Mouse (Mus musculus) spleen, adult 2 months (tissue): Measurements from ENCODE around the gene Olfr270. TPM values are rescaled to one million over a fixed set of nuclear protein-coding genes. Genes with fewer than 3 reads are reported as not detected.

Source experiments
- DNase-seq, 2 experiments: peaks; one replicate each; pipeline versions ENCODE4 v3.0.0 to v3.0.0-alpha.2; 2012 to 2021; ENCODE audit warnings: low spot score in 2 of 2, low read depth in 1 of 2
- H3K27ac ChIP-seq: fragments of 200-500 bp; 2 replicates; pipeline ENCODE4 v1.5.1; 2012; ENCODE audit warnings: low read length, inconsistent platforms; ENCODE audit not compliant: insufficient read depth
- H3K27me3 ChIP-seq: fragments of 200-500 bp; 2 replicates; pipeline ENCODE4 v1.6.1; 2012; ENCODE audit warnings: mild to moderate bottlenecking, moderate library complexity, low read length, inconsistent platforms; ENCODE audit not compliant: control insufficient read depth, insufficient read depth
- H3K36me3 ChIP-seq: fragments of 200-500 bp; 2 replicates; pipeline ENCODE4 v1.6.1; 2012; ENCODE audit warnings: mild to moderate bottlenecking, low read length, inconsistent platforms; ENCODE audit not compliant: control insufficient read depth, insufficient read depth
- H3K4me1 ChIP-seq: fragments of 200-500 bp; 2 replicates; pipeline ENCODE4 v1.6.1; 2011; ENCODE audit warnings: inconsistent platforms; ENCODE audit not compliant: control insufficient read depth, insufficient read depth, insufficient read length
- H3K4me3 ChIP-seq: fragments of 200-500 bp; 2 replicates; pipeline ENCODE4 v1.5.1; 2011; ENCODE audit warnings: mild to moderate bottlenecking, inconsistent platforms; ENCODE audit not compliant: insufficient read depth, insufficient read length; ENCODE audit errors: extremely low read depth
- CTCF ChIP-seq: fragments of 200-500 bp; IDR thresholded peaks from 2 replicates; pipeline ENCODE4 v1.5.1; 2011; ENCODE audit warnings: mild to moderate bottlenecking, inconsistent platforms; ENCODE audit not compliant: insufficient read depth, insufficient read length, insufficient replicate concordance; ENCODE audit errors: extremely low read depth
- POLR2A ChIP-seq: fragments of 200-500 bp; IDR thresholded peaks from 2 replicates; pipeline ENCODE4 v1.6.1; 2011; ENCODE audit warnings: low read depth, low read length, inconsistent platforms
- WGBS: fragments of 180-500 bp; shearing (Covaris S2); methylation state at CpG from one replicate; pipeline ENCODE4 v1.1.7; 2018; 5-methylcytosine and 5-hydroxymethylcytosine counted together
- polyA plus RNA-seq: library from polyadenylated mRNA; depleted of rRNA; stranded (reverse); fragments of >200 nt; gene quantifications from 2 replicates; pipeline ENCODE4 v1.2.3, GENCODE M21; 2012; rRNA removed

Gene Olfr270
- polyA plus RNA-seq, 1 experiment = not detected

DNA sequence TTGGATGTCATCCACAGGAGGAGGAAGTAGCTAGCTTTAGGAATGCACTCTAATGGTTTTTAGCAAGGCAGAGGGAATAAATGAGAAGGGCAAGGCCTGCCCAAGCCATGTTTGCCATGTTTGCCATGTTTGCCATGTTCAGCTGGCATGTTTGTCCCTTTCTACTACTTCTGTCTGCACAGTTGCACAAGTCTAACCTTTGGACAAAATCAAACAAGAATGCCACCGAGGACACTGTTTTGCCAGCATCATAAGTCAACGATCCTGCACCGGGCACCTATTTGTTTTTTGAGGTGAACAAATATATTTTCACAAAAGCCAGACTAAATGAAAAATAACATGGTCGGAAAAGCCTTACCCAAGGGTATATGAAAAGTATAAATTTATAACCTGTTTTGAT, 45.5 kb downstream of the Olfr270 start:
- Histone ChIP-seq H3K4me1 (peaks cover 6% of the 10 kb centered on the region), H3K4me3 (no peak overlapping the region), H3K27ac (no peak overlapping the region), H3K36me3 (peaks cover 1% of the 10 kb centered on the region; the same call in 1 of the 2 replicates), H3K27me3 (no peaks in the 10 kb centered on the region)
- no peak for DNase-seq
- WGBS = 94% methylated on average over 4 of the region's 4 CpGs
- TF ChIP-seq CTCF (no peak), POLR2A (no peak)

DNA sequence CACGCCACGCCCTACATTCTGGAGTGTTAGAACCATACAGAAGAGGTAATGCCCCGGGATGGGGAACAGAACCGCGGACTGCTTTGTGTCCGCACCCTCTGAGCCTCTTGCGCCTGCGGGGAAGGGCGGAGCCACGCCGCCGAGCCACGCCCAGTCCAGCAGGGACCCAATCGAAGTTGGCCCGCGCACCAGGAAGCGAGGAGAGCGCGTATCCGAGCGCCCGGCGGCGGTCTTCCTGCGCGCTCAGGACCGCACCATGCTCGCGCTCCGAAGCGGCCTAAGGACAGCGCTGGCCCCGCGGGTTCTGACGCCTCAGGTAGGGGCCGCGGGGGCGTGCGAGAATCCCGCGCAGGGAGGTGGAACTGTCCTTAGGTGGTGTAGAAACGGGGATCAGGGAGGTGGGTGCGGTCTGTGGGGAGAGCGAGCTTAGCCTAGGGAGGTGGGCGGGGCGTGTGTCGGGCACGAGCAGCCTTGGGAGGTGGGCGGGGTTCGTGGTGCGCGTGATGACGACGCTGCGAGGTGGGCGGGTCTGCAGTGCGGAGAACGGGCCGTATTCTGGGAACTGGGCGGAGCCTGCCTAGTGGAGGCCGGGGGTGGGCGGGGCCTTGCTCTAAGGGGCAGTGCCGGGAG, 47.5 kb downstream of the Olfr270 start, which contains the start of gene Nipsnap3b:
Gene Nipsnap3b, plus strand, starts transcription at position 149 of the 630 bp plus-strand sequence.
- Histone ChIP-seq H3K4me1 (peaks cover 6% of the 10 kb centered on the region), H3K27ac (peak within 1 kb of the TSS; percentile 82), H3K4me3 (peak within 1 kb of the TSS; percentile 97), H3K36me3 (peaks cover 7% of the 10 kb centered on the region), H3K27me3 (no peaks in the 10 kb centered on the region)
- TF ChIP-seq CTCF (no peak), POLR2A (peak; percentile 53)
- DNase-seq = peak; percentile 90 to 95
- WGBS = 1% methylated on average over 62 of the region's 63 CpGs

DNA sequence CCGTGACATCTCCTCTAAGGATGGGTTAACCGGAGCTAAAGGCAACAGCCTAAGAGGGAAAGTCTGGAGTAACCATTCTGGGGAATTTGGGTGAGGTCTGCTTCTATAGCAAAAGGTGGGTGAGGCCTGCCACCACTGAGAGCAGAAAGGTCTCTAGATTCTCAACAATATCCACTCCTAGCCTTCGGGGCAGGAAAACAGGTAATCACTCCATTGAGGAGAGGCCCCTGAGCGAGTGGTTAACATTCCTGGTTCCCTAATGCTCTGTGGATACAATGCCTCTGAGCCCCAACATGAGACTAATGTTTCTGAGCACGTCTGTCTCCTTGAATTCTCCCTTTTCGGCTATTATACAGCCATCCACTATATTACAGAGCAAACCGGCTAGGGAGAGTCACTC, 50.1 kb downstream of the Olfr270 start:
- Histone ChIP-seq H3K36me3 (peaks cover 13% of the 10 kb centered on the region), H3K27ac (no peak overlapping the region), H3K27me3 (no peaks in the 10 kb centered on the region), H3K4me1 (peaks cover 6% of the 10 kb centered on the region), H3K4me3 (no peak overlapping the region)
- TF ChIP-seq CTCF = no peak
- no peak for TF ChIP-seq POLR2A
- DNase-seq = no peak
- 96% methylated on average over 7 of the region's 7 CpGs for WGBS

DNA sequence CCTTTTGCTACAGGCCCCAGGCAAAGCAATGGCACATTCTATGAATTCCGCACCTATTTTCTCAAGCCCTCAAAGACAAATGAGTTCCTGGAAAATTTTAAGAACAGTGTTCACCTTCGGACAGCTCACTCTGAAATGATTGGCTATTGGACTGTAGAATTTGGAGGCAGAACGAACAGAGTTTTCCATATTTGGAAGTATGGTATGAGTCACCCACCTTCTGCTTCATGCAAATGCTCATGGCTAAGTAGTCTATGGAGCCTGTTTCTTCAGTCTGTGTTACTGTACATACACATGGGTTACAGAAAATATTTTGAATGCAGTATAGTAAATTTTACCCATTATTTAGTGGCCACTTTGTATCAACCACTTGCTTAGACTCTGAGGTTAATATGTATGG, 50.7 kb downstream of the Olfr270 start:
- H3K27me3 ChIP-seq = no peaks in the 10 kb centered on the region
- 95% methylated on average over 3 of the region's 3 CpGs for WGBS
- peaks cover 15% of the 10 kb centered on the region for H3K36me3 ChIP-seq
- TF ChIP-seq POLR2A (no peak), CTCF (no peak)
- no peak overlapping the region for H3K4me3 ChIP-seq
- H3K27ac ChIP-seq = no peak overlapping the region
- no peak for DNase-seq
- peaks cover 6% of the 10 kb centered on the region for H3K4me1 ChIP-seq

DNA sequence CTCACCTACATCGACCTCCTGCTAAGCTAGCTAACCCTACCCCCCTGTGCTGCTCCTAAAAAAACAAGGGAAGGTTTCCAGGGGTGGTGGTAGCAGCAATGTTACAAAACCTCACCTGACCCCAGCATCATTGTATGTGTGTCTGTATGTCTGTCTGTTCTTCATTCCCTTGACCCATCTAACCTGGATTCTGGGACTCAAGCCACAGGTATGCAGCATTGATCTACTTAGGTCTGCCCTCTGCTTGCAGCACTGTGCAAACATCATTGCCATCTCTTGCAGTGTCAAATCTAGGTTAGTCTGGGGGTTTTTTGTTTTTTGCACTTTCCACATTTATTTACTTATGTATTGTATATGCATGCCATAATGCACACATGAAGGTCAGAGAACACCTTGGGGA, 54.0 kb downstream of the Olfr270 start:
- DNase-seq = no peak
- no peaks in the 10 kb centered on the region for H3K27me3 ChIP-seq
- TF ChIP-seq CTCF = no peak
- no peak for TF ChIP-seq POLR2A

More for the DNA sequence above, 54.0 kb downstream of the Olfr270 start:
- Histone ChIP-seq H3K27ac (no peak overlapping the region), H3K36me3 (peaks cover 22% of the 10 kb centered on the region), H3K4me1 (no peaks in the 10 kb centered on the region), H3K4me3 (no peak overlapping the region)
- WGBS = 91% methylated on average over 1 of the region's 1 CpGs

Other genes starting within 250 kb of the Olfr270 start
- not detected in 2 replicates for gene Olfr275, start 149.9 kb upstream of the Olfr270 start, polyA plus RNA-seq
- not detected in 2 replicates for gene Olfr273, start 105.3 kb upstream of the Olfr270 start, polyA plus RNA-seq
- not detected in 2 replicates for gene Olfr272, start 45.4 kb upstream of the Olfr270 start, polyA plus RNA-seq
- gene Nipsnap3a, start 24.7 kb downstream of the Olfr270 start, polyA plus RNA-seq = not detected in 2 replicates
- 12.8 and 13.4 TPM in 2 replicates for gene Nipsnap3b, start 47.3 kb downstream of the Olfr270 start, polyA plus RNA-seq
- 6.8 and 7.6 TPM in 2 replicates for gene Abca1, start 195.3 kb downstream of the Olfr270 start, polyA plus RNA-seq